Mouse (Mus musculus): Measurements from ENCODE around the gene Prdm11. TPM values are rescaled to one million over a fixed set of nuclear protein-coding genes. Genes with fewer than 3 reads are reported as not detected.

Gene Prdm11
- polyA plus RNA-seq, 1 experiment from 2014 or later = 1.2 TPM

- DNase-seq (no peak), ATAC-seq (no peak)
- H3K4me3 ChIP-seq (ENCODE audit: low read depth, low read length) = no peak overlapping the region
- no peak overlapping the region for H3K9ac ChIP-seq (replicated peaks)
- no peaks in the 10 kb centered on the region for H3K4me1 ChIP-seq (ENCODE audit: insufficient read depth)
- no peaks in the 10 kb centered on the region for H3K9me3 ChIP-seq (ENCODE audit: low read length)
- TF ChIP-seq CTCF (IDR thresholded peaks at IDR 0.05; ENCODE audit: low read depth) = no peak
- no peak for TF ChIP-seq EP300 (IDR thresholded peaks at IDR 0.05; ENCODE audit: low read depth)
- no peaks in the 10 kb centered on the region for H3K36me3 ChIP-seq (replicated peaks; ENCODE audit: insufficient read depth, low read length)
- 0 out of 2 replicates have a peak, but pooled peaks cover 2% of the 10 kb centered on the region for H3K27me3 ChIP-seq (ENCODE audit: insufficient read depth, low read length)
- 72% methylated on average over 5 of the region's 5 CpGs for WGBS (ENCODE audit: insufficient replicate concordance)
- H3K27ac ChIP-seq (ENCODE audit: low read depth) = no peak overlapping the region
- no peak overlapping the region for H3K4me2 ChIP-seq (ENCODE audit: low read depth, low read length)
Measured at GRCm38 (mm10) chr2:92938063-92938462, 107.9 kb downstream of the Prdm11 start.

GRCm38 (mm10) chr2:92935483-92935882, 110.5 kb downstream of the Prdm11 start:
- no peaks in the 10 kb centered on the region for H3K9me3 ChIP-seq (ENCODE audit: low read length)
- H3K9ac ChIP-seq (replicated peaks) = no peak overlapping the region
- no peak overlapping the region for H3K4me3 ChIP-seq (ENCODE audit: low read depth, low read length)
- 40% methylated on average over 3 of the region's 3 CpGs for WGBS (ENCODE audit: insufficient replicate concordance)
- no peaks in the 10 kb centered on the region for H3K27me3 ChIP-seq (ENCODE audit: insufficient read depth, low read length)
- H3K4me1 ChIP-seq (ENCODE audit: insufficient read depth) = no peaks in the 10 kb centered on the region
- no peak overlapping the region for H3K27ac ChIP-seq (ENCODE audit: low read depth)
- H3K4me2 ChIP-seq (ENCODE audit: low read depth, low read length) = no peak overlapping the region
- TF ChIP-seq CTCF (IDR thresholded peaks at IDR 0.05; ENCODE audit: low read depth) (no peak), EP300 (IDR thresholded peaks at IDR 0.05; ENCODE audit: low read depth) (no peak)
- no peak for DNase-seq
- ATAC-seq = no peak
- H3K36me3 ChIP-seq (replicated peaks; ENCODE audit: insufficient read depth, low read length) = no peaks in the 10 kb centered on the region

GRCm38 (mm10) chr2:92934312-92934982, 111.5 kb downstream of the Prdm11 start:
- TF ChIP-seq CTCF (IDR thresholded peaks at IDR 0.05; ENCODE audit: low read depth) (no peak), EP300 (IDR thresholded peaks at IDR 0.05; ENCODE audit: low read depth) (no peak)
- Histone ChIP-seq H3K27ac (ENCODE audit: low read depth) (no peak overlapping the region), H3K4me3 (ENCODE audit: low read depth, low read length) (no peak overlapping the region), H3K9me3 (ENCODE audit: low read length) (no peaks in the 10 kb centered on the region), H3K27me3 (ENCODE audit: insufficient read depth, low read length) (no peaks in the 10 kb centered on the region), H3K4me1 (ENCODE audit: insufficient read depth) (no peaks in the 10 kb centered on the region), H3K9ac (replicated peaks) (no peak overlapping the region), H3K36me3 (replicated peaks; ENCODE audit: insufficient read depth, low read length) (no peaks in the 10 kb centered on the region), H3K4me2 (ENCODE audit: low read depth, low read length) (no peak overlapping the region)
- no peak for DNase-seq
- ATAC-seq = no peak
- WGBS (ENCODE audit: insufficient replicate concordance) = 42% methylated on average over 10 of the region's 10 CpGs

- Histone ChIP-seq H3K36me3 (replicated peaks; ENCODE audit: insufficient read depth, low read length) (no peaks in the 10 kb centered on the region), H3K27ac (ENCODE audit: low read depth) (no peak overlapping the region), H3K4me1 (ENCODE audit: insufficient read depth) (no peaks in the 10 kb centered on the region), H3K4me2 (ENCODE audit: low read depth, low read length) (no peak overlapping the region), H3K27me3 (ENCODE audit: insufficient read depth, low read length) (no peaks in the 10 kb centered on the region), H3K9ac (replicated peaks) (no peak overlapping the region), H3K4me3 (ENCODE audit: low read depth, low read length) (no peak overlapping the region), H3K9me3 (ENCODE audit: low read length) (no peaks in the 10 kb centered on the region)
- no peak for DNase-seq
- no peak for ATAC-seq
- WGBS (ENCODE audit: insufficient replicate concordance) = 87% methylated on average over 6 of the region's 6 CpGs
- TF ChIP-seq EP300 (IDR thresholded peaks at IDR 0.05; ENCODE audit: low read depth) (no peak), CTCF (IDR thresholded peaks at IDR 0.05; ENCODE audit: low read depth) (no peak)
Measured at GRCm38 (mm10) chr2:92933379-92933778, 112.6 kb downstream of the Prdm11 start.

GRCm38 (mm10) chr2:92931061-92931460, 114.9 kb downstream of the Prdm11 start:
- H3K4me3 ChIP-seq (ENCODE audit: low read depth, low read length) = no peak overlapping the region
- no peak overlapping the region for H3K4me2 ChIP-seq (ENCODE audit: low read depth, low read length)
- DNase-seq = no peak
- no peak for ATAC-seq
- no peaks in the 10 kb centered on the region for H3K36me3 ChIP-seq (replicated peaks; ENCODE audit: insufficient read depth, low read length)
- H3K9me3 ChIP-seq (ENCODE audit: low read length) = no peaks in the 10 kb centered on the region
- no peak overlapping the region for H3K27ac ChIP-seq (ENCODE audit: low read depth)
- H3K4me1 ChIP-seq (ENCODE audit: insufficient read depth) = no peaks in the 10 kb centered on the region
- TF ChIP-seq CTCF (IDR thresholded peaks at IDR 0.05; ENCODE audit: low read depth) (no peak), EP300 (IDR thresholded peaks at IDR 0.05; ENCODE audit: low read depth) (no peak)
- no peak overlapping the region for H3K9ac ChIP-seq (replicated peaks)
- WGBS (ENCODE audit: insufficient replicate concordance) = 43% methylated on average over 7 of the region's 7 CpGs
- no peaks in the 10 kb centered on the region for H3K27me3 ChIP-seq (ENCODE audit: insufficient read depth, low read length)

- H3K27ac ChIP-seq (ENCODE audit: low read depth) = no peak overlapping the region
- no peaks in the 10 kb centered on the region for H3K27me3 ChIP-seq (ENCODE audit: insufficient read depth, low read length)
- no peaks in the 10 kb centered on the region for H3K36me3 ChIP-seq (replicated peaks; ENCODE audit: insufficient read depth, low read length)
- no peak overlapping the region for H3K9ac ChIP-seq (replicated peaks)
- 62% methylated on average over 5 of the region's 5 CpGs for WGBS (ENCODE audit: insufficient replicate concordance)
- ATAC-seq = no peak
- no peaks in the 10 kb centered on the region for H3K9me3 ChIP-seq (ENCODE audit: low read length)
- TF ChIP-seq EP300 (IDR thresholded peaks at IDR 0.05; ENCODE audit: low read depth) (no peak), CTCF (IDR thresholded peaks at IDR 0.05; ENCODE audit: low read depth) (no peak)
- no peaks in the 10 kb centered on the region for H3K4me1 ChIP-seq (ENCODE audit: insufficient read depth)
- no peak overlapping the region for H3K4me2 ChIP-seq (ENCODE audit: low read depth, low read length)
- no peak for DNase-seq
- H3K4me3 ChIP-seq (ENCODE audit: low read depth, low read length) = no peak overlapping the region
Measured at GRCm38 (mm10) chr2:92929696-92930095, 116.3 kb downstream of the Prdm11 start.

Measured in liver, postnatal 0 days (tissue).